8 mouse cellular contexts compared by ENCODE assay signal in the genomic region with DNA sequence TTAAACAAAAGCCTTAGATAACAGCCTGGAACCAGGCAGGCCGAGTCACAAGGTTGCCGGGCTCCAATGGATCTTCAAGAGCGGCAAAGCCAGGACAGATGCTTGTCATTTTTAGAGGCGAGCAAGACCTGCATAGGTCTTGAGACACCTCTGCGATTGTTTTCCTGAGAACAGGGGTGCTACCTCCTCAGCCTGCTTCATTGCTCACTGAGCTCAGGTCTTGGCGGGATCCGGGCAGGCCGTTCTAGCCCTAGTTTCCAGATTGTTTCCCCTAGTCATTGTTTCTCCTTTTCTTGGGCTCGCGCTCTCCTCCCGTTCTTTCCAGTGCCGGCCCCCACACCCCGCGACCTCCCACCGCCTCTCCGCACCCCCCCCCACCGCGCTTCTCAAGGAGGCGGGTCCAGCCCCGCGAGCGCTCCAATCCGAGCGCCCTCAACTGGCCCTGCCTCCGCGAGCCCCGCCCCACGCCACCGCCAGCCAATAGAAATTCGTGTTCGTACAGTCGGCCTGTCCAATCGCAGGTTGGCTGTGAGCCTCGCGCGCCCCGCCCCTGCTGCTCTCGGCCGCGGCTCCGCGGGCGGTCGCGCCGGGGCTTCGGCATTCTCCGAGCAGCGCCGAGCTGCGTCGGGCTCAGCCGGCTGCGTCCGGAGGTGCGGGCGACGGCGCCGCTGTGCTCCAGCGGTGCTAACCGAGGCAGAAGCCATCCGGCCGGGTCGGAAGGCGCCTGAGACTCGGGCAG. TPM values are rescaled to one million over a fixed set of nuclear protein-coding genes. Genes with fewer than 3 reads are reported as not detected.
DNase-seq lines count a peak whose midpoint lies in the region; ATAC-seq lines count a peak whose summit lies in the region.

TSS of gene Fam102a (plus strand) at position 600 of the 739 bp plus-strand sequence.

- DNase-seq in ZHBTc4 (ENCODE audit: low read depth, low spot score): peak; percentile 99
- peak; percentile 98 to 99 for DNase-seq in gastrocnemius, adult 8-10 months (ENCODE audit: low spot score in 2 of 2)
- DNase-seq in induced T-regulatory cell, adult 2 months (ENCODE audit: low read depth): peak; percentile 97
- peak; percentile 94 to 98 for DNase-seq in left cerebral cortex, adult 9 months (ENCODE audit: low spot score in 2 of 2)
- peak; percentile 99 for DNase-seq in right cerebral cortex, postnatal 14 days
- peak; percentile 98 to 99 for DNase-seq in urinary bladder, postnatal 36 days (ENCODE audit: low spot score in 2 of 2)

- ATAC-seq in common myeloid progenitor, adult 5-6 weeks (replicated peaks; ENCODE audit: low read depth, poor library complexity, severe bottlenecking): peak; percentile 86
- ATAC-seq in megakaryocyte progenitor cell, adult 5-6 weeks (replicated peaks; ENCODE audit: poor library complexity): peak; percentile 93

RNA-seq across cellular contexts. Expression of gene Fam102a, which starts in this region (rescaled TPM):
- 3.6 and 3.9 TPM in 2 replicates for total RNA-seq in common myeloid progenitor, adult 5-6 weeks (2017)
- total RNA-seq in gastrocnemius, adult 8-10 months (2022): 1 to 10 TPM; 1.6 to 3.8 (median 2.9) TPM
- 1.9 and 2.9 TPM in 2 replicates for total RNA-seq in megakaryocyte progenitor cell, adult 5-6 weeks (2015)
- 1.9 and 2.2 TPM in 2 replicates for total RNA-seq in megakaryocyte progenitor cell, adult 5-6 weeks (2017)

Comparison
In these comparisons a context has a peak if more than half of its experiments do, and no peak if none do; other contexts are left out.
1. Peak in every context shown above with its lines: DNase-seq and ATAC-seq.